Mouse (Mus musculus) MEL (cell line): ENCODE measurements around the gene Gm10053. TPM values are rescaled to one million over a fixed set of nuclear protein-coding genes. Genes with fewer than 3 reads are reported as not detected.

ENCODE experiments used
- DNase-seq: peaks from one replicate; pipeline ENCODE4 v3.0.0; 2011; ENCODE audit warnings: low read depth, low spot score
- H3K27ac ChIP-seq: 2 replicates; pipeline ENCODE4 v1.5.1; 2012; ENCODE audit warnings: low read depth, mild to moderate bottlenecking, control low read depth, low read length, moderate library complexity; ENCODE audit not compliant: control insufficient read depth
- H3K27me3 ChIP-seq, 2 experiments: fragments of 150-350 bp in 1 of 2; sonication (generic) in 1 of 2; 2 replicates each; pipeline ENCODE4 v1.6.1; 2012; ENCODE audit warnings: low read length in 2 of 2, mild to moderate bottlenecking in 2 of 2, improper control_type of control experiment in 1 of 2, moderate library complexity in 1 of 2; ENCODE audit not compliant: insufficient read depth in 2 of 2, control insufficient read depth in 1 of 2
- H3K36me3 ChIP-seq, 2 experiments: 2 replicates each; pipeline ENCODE4 v1.6.1; 2012 to 2014; ENCODE audit warnings: low read length in 2 of 2, improper control_type of control experiment in 1 of 2, inconsistent platforms in 1 of 2, mild to moderate bottlenecking in 1 of 2; ENCODE audit not compliant: insufficient read depth in 2 of 2, control insufficient read depth in 1 of 2
- H3K4me1 ChIP-seq, 2 experiments: fragments of 150-350 bp in 1 of 2; sonication (generic) in 1 of 2; 2 replicates each; pipeline ENCODE4 v1.6.1; 2012; ENCODE audit warnings: low read length in 2 of 2, improper control_type of control experiment in 1 of 2, mild to moderate bottlenecking in 1 of 2; ENCODE audit not compliant: insufficient read depth in 2 of 2, control insufficient read depth in 1 of 2
- H3K4me3 ChIP-seq, 2 experiments: fragments of 150-350 bp in 1 of 2; sonication (generic) in 1 of 2; 2 replicates each; pipeline ENCODE4 v1.5.1; 2012; ENCODE audit warnings: low read depth in 2 of 2, low read length in 2 of 2, mild to moderate bottlenecking in 2 of 2, moderate library complexity in 2 of 2, control low read depth in 1 of 2, improper control_type of control experiment in 1 of 2; ENCODE audit not compliant: control insufficient read depth in 1 of 2, insufficient read depth in 1 of 2
- H3K79me2 ChIP-seq: 2 replicates; pipeline ENCODE4 v1.6.1; 2012; ENCODE audit warnings: mild to moderate bottlenecking, low read length, moderate library complexity; ENCODE audit not compliant: control insufficient read depth, poor library complexity, insufficient read depth
- H3K9ac ChIP-seq: 2 replicates; pipeline ENCODE4 v1.6.1; 2012; ENCODE audit warnings: low read depth, mild to moderate bottlenecking, control low read depth, low read length, moderate library complexity; ENCODE audit not compliant: control insufficient read depth, poor library complexity, severe bottlenecking
- H3K9me3 ChIP-seq: fragments of 150-350 bp; sonication (generic); replicated peaks from 2 replicates; pipeline ENCODE4 v1.6.1; 2012; ENCODE audit warnings: mild to moderate bottlenecking, low read length, improper control_type of control experiment, moderate library complexity; ENCODE audit not compliant: insufficient read depth
- CHD2 ChIP-seq: IDR thresholded peaks from 2 replicates; pipeline ENCODE4 v1.6.1; 2011; ENCODE audit warnings: low read length, improper control_type of control experiment
- CTCF ChIP-seq, 3 experiments: IDR thresholded peaks in 2 of 3; conservative IDR thresholded peaks in 1 of 3; 2 replicates each; pipeline ENCODE4 v1.5.1; 2011 to 2012; ENCODE audit warnings: low read length in 3 of 3, low read depth in 2 of 3, mild to moderate bottlenecking in 2 of 3, improper control_type of control experiment in 1 of 3, inconsistent platforms in 1 of 3, mixed read lengths in 1 of 3, moderate library complexity in 1 of 3; ENCODE audit not compliant: control insufficient read depth in 1 of 3, insufficient read depth in 1 of 3, poor library complexity in 1 of 3, severe bottlenecking in 1 of 3
- E2F4 ChIP-seq: IDR thresholded peaks from 2 replicates; pipeline ENCODE4 v1.6.1; 2011; ENCODE audit warnings: low read depth, low read length, improper control_type of control experiment, borderline replicate concordance
- ELF1 ChIP-seq: IDR thresholded peaks from 2 replicates; pipeline ENCODE4 v1.6.1; 2014; ENCODE audit warnings: low read depth, mild to moderate bottlenecking, inconsistent platforms, low read length, improper control_type of control experiment, moderate library complexity
- ETS1 ChIP-seq: IDR thresholded peaks from 2 replicates; pipeline ENCODE4 v1.6.1; 2012; ENCODE audit warnings: low read depth, mild to moderate bottlenecking, inconsistent platforms, low read length, improper control_type of control experiment, moderate library complexity
- GATA1 ChIP-seq: IDR thresholded peaks from 2 replicates; pipeline ENCODE4 v1.6.1; 2011; ENCODE audit warnings: low read depth, low read length, improper control_type of control experiment
- HCFC1 ChIP-seq: IDR thresholded peaks from 2 replicates; pipeline ENCODE4 v1.6.1; 2012; ENCODE audit warnings: low read depth, mild to moderate bottlenecking, inconsistent platforms, low read length, improper control_type of control experiment, moderate library complexity
- MAFK ChIP-seq: IDR thresholded peaks from 2 replicates; pipeline ENCODE4 v1.6.1; 2011; ENCODE audit warnings: low read depth, mild to moderate bottlenecking, low read length, improper control_type of control experiment, borderline replicate concordance
- MEF2A ChIP-seq: IDR thresholded peaks from 2 replicates; pipeline ENCODE4 v1.6.1; 2014; ENCODE audit warnings: low read depth, mild to moderate bottlenecking, inconsistent platforms, low read length, improper control_type of control experiment; ENCODE audit not compliant: poor library complexity, insufficient replicate concordance, severe bottlenecking; ENCODE audit errors: extremely low read depth
- NELFE ChIP-seq: IDR thresholded peaks from 2 replicates; pipeline ENCODE4 v1.6.1; 2011; ENCODE audit warnings: low read depth, low read length, improper control_type of control experiment
- POLR2AphosphoS2 ChIP-seq: IDR thresholded peaks from 2 replicates; pipeline ENCODE4 v1.6.1; 2011; ENCODE audit warnings: low read length, improper control_type of control experiment
- POLR2AphosphoS5 ChIP-seq: IDR thresholded peaks from 2 replicates; pipeline ENCODE4 v1.6.1; 2012; ENCODE audit warnings: low read depth, borderline replicate concordance, mild to moderate bottlenecking, inconsistent platforms, low read length, moderate library complexity, mixed read lengths
- SIN3A ChIP-seq: IDR thresholded peaks from 2 replicates; pipeline ENCODE4 v1.6.1; 2012; ENCODE audit warnings: low read length, improper control_type of control experiment, inconsistent platforms
- SMC3 ChIP-seq: IDR thresholded peaks from 2 replicates; pipeline ENCODE4 v1.6.1; 2011; ENCODE audit warnings: low read depth, low read length, improper control_type of control experiment
- TBP ChIP-seq: IDR thresholded peaks from 2 replicates; pipeline ENCODE4 v1.8.0; 2011; ENCODE audit warnings: low read depth, low read length, improper control_type of control experiment
- TCF12 ChIP-seq: IDR thresholded peaks from 2 replicates; pipeline ENCODE4 v1.6.1; 2014; ENCODE audit warnings: low read depth, mild to moderate bottlenecking, inconsistent platforms, low read length, improper control_type of control experiment, moderate library complexity
- USF2 ChIP-seq, 2 experiments: IDR thresholded peaks; 2 replicates each; pipeline ENCODE4 v1.6.1; 2011 to 2012; ENCODE audit warnings: improper control_type of control experiment in 2 of 2, low read length in 2 of 2, borderline replicate concordance in 1 of 2, inconsistent platforms in 1 of 2, low read depth in 1 of 2, mild to moderate bottlenecking in 1 of 2; ENCODE audit not compliant: insufficient read depth in 1 of 2
- ZKSCAN1 ChIP-seq: IDR thresholded peaks from 2 replicates; pipeline ENCODE4 v1.6.1; 2012; ENCODE audit warnings: low read depth, mild to moderate bottlenecking, inconsistent platforms, low read length, improper control_type of control experiment, moderate library complexity
- ZNF384 ChIP-seq: IDR thresholded peaks from 2 replicates; pipeline ENCODE4 v1.6.1; 2012; ENCODE audit warnings: low read depth, mild to moderate bottlenecking, inconsistent platforms, low read length, improper control_type of control experiment
- polyA plus RNA-seq, 2 experiments: library from polyadenylated mRNA; stranded (reverse) in 1 of 2; unstranded in 1 of 2; fragments of >175 nt in 1 of 2; fragments of >200 nt in 1 of 2; gene quantifications; 2 replicates each; pipeline versions ENCODE4 v1.2.1 to v1.2.4; 2012; ENCODE audit warnings: low replicate concordance in 2 of 2, low read depth in 1 of 2; ENCODE audit not compliant: insufficient read length in 2 of 2, insufficient read depth in 1 of 2, missing spikeins in 1 of 2
- total RNA-seq: library from RNA; depleted of rRNA; stranded (reverse); fragments of 300-350 nt; gene quantifications from 2 replicates; pipeline ENCODE4 v1.2.3, GENCODE M21; 2012

Gene Gm10053
- total and polyA plus RNA-seq, 3 experiments: 173 to 277 TPM; not detected in 1

DNA sequence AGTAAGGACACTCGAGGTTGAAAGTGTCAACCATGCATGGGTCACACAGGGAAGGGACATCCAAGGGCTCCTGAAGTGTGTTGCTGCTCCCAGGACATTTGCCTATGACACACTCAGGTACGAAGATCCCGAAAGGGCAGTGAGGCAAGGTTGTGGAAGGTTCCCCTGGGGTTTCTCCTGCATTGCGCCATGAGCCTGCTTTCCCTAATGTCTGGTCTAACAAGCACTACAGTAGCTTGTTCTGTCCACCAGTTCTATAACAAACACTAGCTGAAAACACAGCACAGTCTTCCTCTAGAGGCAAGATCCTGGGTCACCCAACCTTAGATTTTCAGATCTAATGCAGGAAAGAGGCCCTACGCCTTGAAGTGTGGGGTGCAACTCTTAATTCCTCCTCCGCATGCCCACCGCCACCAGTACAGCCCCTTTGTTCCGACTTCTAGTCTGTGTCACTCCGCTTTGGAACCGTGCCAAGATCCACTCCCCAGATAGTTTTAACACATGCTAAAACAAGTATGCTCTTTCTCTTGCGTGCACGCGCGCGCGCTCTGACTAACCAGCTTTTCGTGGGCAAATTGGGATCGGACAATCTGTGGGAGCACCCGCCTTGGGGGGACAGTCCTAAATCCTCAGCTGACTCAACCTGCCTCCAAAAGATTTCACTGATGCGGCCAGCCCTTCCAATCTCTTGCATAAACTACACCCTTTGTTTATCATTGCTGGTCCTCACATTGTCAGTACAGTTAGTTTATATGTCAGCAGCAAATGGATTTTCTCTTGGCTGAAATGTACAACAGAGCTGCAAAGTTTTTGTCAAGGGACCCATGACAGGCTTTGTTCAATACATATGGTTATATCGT is 23.8 kb upstream of the Gm10053 start:
- no peak for TF ChIP-seq TCF12
- TF ChIP-seq ETS1: no peak
- no peak for TF ChIP-seq ZKSCAN1
- no peak for TF ChIP-seq MAFK
- no peak for TF ChIP-seq ELF1
- TF ChIP-seq POLR2AphosphoS5: no peak
- TF ChIP-seq, all 39 proteins: peak for 0
- H3K9me3 ChIP-seq: no peaks in the 10 kb centered on the region
- no peaks in the 10 kb centered on the region; a peak in 2 of 4 replicates for H3K27me3 ChIP-seq
- no peak overlapping the region for H3K4me3 ChIP-seq
- no peaks in the 10 kb centered on the region for H3K79me2 ChIP-seq
- H3K4me1 ChIP-seq: no peaks in the 10 kb centered on the region
- no peak for DNase-seq
- H3K36me3 ChIP-seq: no peaks in the 10 kb centered on the region
- no peak overlapping the region for H3K9ac ChIP-seq
- no peak overlapping the region for H3K27ac ChIP-seq

- H3K9ac ChIP-seq: no peak overlapping the region
- no peaks in the 10 kb centered on the region for H3K9me3 ChIP-seq
- TF ChIP-seq TCF12 (no peak), GATA1 (no peak), MEF2A (no peak), POLR2AphosphoS5 (no peak), MAFK (no peak), SIN3A (no peak), NELFE (no peak), USF2 (IDR thresholded peaks at IDR 0.05; ENCODE audit: borderline replicate concordance in 1 of 2, insufficient read depth in 1 of 2, low read depth in 1 of 2, low read length in 2 of 2) (no peak), SMC3 (no peak), HCFC1 (no peak), CTCF (IDR thresholded peaks at IDR 0.05 in 2 of 3, conservative IDR thresholded peaks at IDR 0.05 in 1 of 3; ENCODE audit: control insufficient read depth in 1 of 3, insufficient read depth in 1 of 3, low read depth in 2 of 3, low read length in 3 of 3, poor library complexity in 1 of 3, severe bottlenecking in 1 of 3) (no peak), CHD2 (no peak), TBP (no peak), ZKSCAN1 (no peak), POLR2AphosphoS2 (no peak), E2F4 (no peak), ZNF384 (no peak)
- no peaks in the 10 kb centered on the region; a peak in 1 of 4 replicates for H3K27me3 ChIP-seq
- no peaks in the 10 kb centered on the region for H3K79me2 ChIP-seq
- no peak overlapping the region for H3K4me3 ChIP-seq
- no peaks in the 10 kb centered on the region for H3K36me3 ChIP-seq
- no peak for DNase-seq
- H3K27ac ChIP-seq: no peak overlapping the region
- no peaks in the 10 kb centered on the region for H3K4me1 ChIP-seq
Measured at GRCm38 (mm10) chr19:24861276-24861611, 14.2 kb upstream of the Gm10053 start.
